Mouse (Mus musculus) olfactory bulb, adult 2 months (tissue): ENCODE data around the gene Tldc2. TPM values are rescaled to one million over a fixed set of nuclear protein-coding genes. Genes with fewer than 3 reads are reported as not detected.
A peak's percentile ranks its signal among the peaks of the same experiment; 100 is the strongest.

Experiments
- H3K27ac ChIP-seq: fragments of 200-500 bp; 2 replicates; pipeline ENCODE4 v1.5.1; 2012; ENCODE audit warnings: low read depth, low read length; ENCODE audit not compliant: insufficient read depth
- H3K4me1 ChIP-seq: fragments of 200-500 bp; 2 replicates; pipeline ENCODE4 v1.6.1; 2012; ENCODE audit warnings: low read length; ENCODE audit not compliant: control insufficient read depth, insufficient read depth
- H3K4me3 ChIP-seq: fragments of 200-500 bp; 2 replicates; pipeline ENCODE4 v1.5.1; 2012; ENCODE audit warnings: mild to moderate bottlenecking, low read depth, low read length, moderate library complexity; ENCODE audit not compliant: insufficient read depth
- CTCF ChIP-seq: fragments of 200-500 bp; IDR thresholded peaks from 2 replicates; pipeline ENCODE4 v1.5.1; 2012; ENCODE audit warnings: low read depth, mild to moderate bottlenecking, low read length, moderate library complexity; ENCODE audit not compliant: insufficient read depth
- POLR2A ChIP-seq: fragments of 200-500 bp; IDR thresholded peaks from 2 replicates; pipeline ENCODE4 v1.6.1; 2012; ENCODE audit warnings: mild to moderate bottlenecking, low read depth, low read length, moderate library complexity; ENCODE audit not compliant: insufficient read depth
- WGBS: fragments of 180-500 bp; shearing (Covaris S2); methylation state at CpG from one replicate; pipeline ENCODE4 v1.1.7; 2018; 5-methylcytosine and 5-hydroxymethylcytosine counted together
- polyA plus RNA-seq: library from polyadenylated mRNA; stranded (reverse); fragments of >200 nt; gene quantifications from 2 replicates; pipeline ENCODE4 v1.2.4, GENCODE M21; 2012; ENCODE audit warnings: low replicate concordance; ENCODE audit not compliant: missing spikeins, insufficient read depth, insufficient read length

Tldc2 gene
- polyA plus RNA-seq, 1 experiment = not detected

DNA sequence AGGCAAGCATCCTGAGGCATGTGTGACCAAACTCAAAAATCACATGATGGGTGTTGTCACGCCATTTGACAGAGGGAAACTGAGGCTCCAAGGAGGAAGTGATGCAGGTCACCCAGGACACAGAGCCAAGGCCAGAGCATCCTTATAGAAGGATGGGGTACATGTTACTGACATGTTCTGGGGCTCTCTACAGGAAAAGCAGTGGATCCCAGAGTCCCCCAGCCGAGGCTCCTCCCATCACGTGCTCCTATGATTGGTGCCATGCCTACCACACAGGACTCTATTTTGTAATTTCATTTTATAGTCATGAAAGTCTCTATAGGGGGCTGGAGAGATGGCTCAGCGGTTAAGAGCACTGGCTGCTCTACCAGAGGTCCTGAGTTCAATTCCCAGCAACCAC is 29.1 kb upstream of the Tldc2 start:
- 76% methylated on average over 4 of the region's 4 CpGs for WGBS
- TF ChIP-seq POLR2A (no peak), CTCF (no peak)
- H3K4me1 ChIP-seq = peaks cover 45% of the 10 kb centered on the region
- peak overlapping the region; percentile 16; the same call in 1 of the 2 replicates for H3K27ac ChIP-seq
- H3K4me3 ChIP-seq = no peak overlapping the region

DNA sequence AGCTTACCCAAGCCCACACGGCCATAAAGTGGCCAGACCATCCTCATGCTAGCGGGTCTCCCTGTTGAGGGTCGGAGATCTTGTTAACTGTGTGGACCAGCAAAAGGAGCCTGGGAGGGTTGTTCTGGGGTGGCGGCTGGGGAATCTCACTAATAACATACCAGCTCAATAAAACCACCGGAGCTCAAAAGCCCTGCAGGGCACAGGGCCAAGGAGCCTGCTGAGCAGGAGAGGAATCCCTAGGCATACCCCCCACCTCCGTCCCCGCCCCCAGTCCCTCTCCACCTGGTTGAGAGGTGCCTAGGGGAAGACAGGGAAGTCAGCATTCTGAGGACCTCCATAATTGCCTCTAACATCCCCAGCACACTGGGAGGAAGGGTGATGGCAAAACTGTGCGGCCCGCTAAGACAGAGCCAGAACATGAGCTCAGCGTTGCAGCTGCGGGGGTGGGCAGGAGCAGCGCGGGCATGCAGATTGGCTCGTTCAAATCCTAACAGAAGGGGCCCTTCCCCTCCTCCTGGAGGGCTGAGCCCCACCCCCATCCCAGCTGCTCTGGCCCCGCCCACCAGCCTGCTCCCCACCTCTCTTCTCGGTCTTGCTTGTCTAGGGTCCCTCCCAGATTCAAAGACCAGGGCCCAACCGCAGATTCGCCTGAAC is 28.4 kb upstream of the Tldc2 start:
- Histone ChIP-seq H3K27ac (peak overlapping the region; percentile 54; the same call in 1 of the 2 replicates), H3K4me3 (no peak overlapping the region), H3K4me1 (peaks cover 48% of the 10 kb centered on the region)
- 12% methylated on average over 18 of the region's 18 CpGs for WGBS
- TF ChIP-seq CTCF = no peak
- no peak for TF ChIP-seq POLR2A

DNA sequence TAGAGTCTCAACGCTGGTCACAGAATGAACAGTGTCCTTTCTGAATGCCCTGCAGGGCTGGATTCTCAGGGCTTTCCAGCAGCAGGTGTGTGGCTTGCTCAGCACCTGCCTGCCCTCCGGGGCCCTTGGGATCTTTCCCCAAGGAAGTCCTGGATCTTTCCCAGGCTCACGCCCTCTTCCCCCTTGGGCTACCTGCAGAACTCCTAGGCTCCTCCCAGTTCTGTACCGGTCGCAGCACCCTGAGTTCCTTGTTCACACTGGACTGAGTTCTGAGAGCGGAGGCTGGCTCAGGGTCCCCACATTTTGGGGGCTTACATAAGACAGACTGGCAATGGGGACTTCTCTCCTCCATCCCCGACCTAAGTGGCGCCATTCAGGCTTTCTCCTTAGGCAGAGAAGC is 27.7 kb upstream of the Tldc2 start:
- no peak overlapping the region for H3K4me3 ChIP-seq
- WGBS = 62% methylated on average over 8 of the region's 8 CpGs
- TF ChIP-seq CTCF (no peak), POLR2A (no peak)
- H3K4me1 ChIP-seq = peaks cover 49% of the 10 kb centered on the region
- peak overlapping the region; percentile 54; the same call in 1 of the 2 replicates for H3K27ac ChIP-seq

DNA sequence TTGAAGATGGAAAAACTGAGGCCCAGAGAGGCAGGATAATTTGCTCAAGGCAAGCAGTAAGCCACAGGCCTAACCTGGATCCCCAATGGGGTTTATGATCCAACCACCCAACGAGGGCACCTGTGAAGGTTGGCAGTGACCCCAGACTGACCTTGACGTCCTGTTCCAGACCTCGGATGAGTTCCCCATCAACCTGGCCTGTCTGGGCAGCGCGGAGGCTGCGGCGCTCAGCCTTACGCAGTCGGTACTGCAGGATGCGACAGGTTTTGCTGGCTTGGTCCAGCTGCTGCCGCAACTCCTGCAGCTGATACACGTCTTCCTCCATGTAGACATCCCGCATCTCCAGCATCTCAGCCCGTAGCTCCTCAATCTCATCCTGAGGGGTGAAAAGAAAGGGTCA is 26.8 kb upstream of the Tldc2 start:
- Histone ChIP-seq H3K4me3 (no peak overlapping the region), H3K4me1 (peaks cover 49% of the 10 kb centered on the region), H3K27ac (no peak overlapping the region)
- 94% methylated on average over 14 of the region's 14 CpGs for WGBS
- TF ChIP-seq POLR2A (no peak), CTCF (no peak)

DNA sequence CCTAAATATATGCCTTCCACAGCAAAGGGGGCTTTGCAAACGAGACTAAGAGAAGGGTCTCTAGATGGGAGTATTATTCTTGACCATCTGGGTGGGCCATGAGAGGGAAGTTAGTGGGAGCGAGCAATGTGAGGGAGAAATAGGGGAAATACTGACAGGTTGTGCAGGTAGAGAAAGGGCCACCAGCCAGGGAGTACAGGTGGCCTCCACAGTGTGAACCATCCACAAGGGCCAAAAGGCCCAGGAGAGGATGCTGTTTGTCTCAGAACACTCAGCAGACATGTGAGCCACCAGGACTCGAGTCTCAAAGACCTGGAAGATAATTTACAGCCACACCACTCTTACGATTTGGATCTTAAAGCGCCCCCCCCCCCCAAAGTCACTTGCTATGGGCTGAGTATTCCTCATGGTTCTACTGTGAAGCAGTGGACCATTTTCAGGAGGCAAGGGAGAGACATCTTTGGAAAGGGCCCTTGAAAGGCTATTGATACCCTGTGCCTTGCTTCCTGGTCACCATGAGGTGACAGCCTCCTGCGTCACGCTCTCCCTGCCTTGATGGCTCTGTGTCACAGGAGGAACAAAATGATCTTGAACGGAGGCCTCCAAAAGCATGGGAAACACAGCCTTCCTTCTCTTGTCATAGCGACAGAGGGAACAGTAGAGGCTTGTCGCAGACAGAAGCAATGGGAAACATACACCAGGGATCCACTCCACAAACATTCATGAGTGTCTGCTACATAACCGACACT is 26.1 kb upstream of the Tldc2 start:
- H3K4me1 ChIP-seq = peaks cover 54% of the 10 kb centered on the region
- no peak overlapping the region for H3K27ac ChIP-seq
- H3K4me3 ChIP-seq = no peak overlapping the region
- TF ChIP-seq POLR2A (no peak), CTCF (no peak)
- WGBS = 84% methylated on average over 11 of the region's 11 CpGs

DNA sequence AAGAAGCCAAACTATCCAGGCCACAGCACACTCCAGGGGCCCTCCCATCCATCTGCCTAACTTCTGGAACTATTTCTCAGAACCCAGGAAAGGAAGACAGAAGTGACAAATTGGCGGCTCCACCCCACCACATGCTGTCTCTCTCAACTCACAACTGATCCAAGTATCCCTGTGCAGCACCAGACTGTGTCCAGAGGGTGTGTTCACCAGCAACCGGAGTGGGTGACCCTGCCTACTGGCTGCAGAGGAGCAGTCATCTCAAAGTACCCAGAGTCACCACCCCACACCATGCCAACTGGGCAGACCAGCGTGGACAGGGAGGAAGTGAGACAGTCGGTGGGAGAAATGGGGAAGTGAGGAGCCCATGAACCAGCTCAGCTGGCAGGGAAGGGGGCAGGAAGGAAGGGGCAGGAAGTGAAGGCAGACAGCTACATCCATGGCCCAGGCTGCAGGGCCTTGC is 23.6 kb upstream of the Tldc2 start:
- Histone ChIP-seq H3K4me3 (no peak overlapping the region), H3K27ac (no peak overlapping the region), H3K4me1 (peaks cover 60% of the 10 kb centered on the region)
- 60% methylated on average over 4 of the region's 4 CpGs for WGBS
- TF ChIP-seq CTCF = no peak

DNA sequence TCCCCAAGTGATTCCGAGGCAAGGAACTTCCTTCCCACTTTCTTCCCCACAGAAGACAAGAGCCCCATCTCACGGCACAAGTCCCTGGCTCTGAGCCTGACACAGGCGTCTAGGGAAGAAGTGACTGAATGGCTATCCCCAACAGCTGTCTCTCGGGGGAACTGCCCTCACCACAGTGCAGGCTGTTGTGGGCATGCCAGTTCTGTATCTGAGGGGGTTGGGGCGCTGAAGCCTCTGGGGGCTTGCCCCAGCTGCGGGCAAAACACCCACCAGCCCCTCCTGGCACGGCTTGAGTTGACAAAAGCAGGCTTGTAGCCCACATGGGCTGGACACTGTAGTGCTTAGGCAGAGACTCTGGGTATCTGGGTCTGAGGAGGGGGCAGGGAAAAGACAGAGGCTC is 22.7 kb upstream of the Tldc2 start:
- H3K4me3 ChIP-seq = no peak overlapping the region
- TF ChIP-seq POLR2A = no peak
- no peak for TF ChIP-seq CTCF
- H3K4me1 ChIP-seq = peaks cover 58% of the 10 kb centered on the region
- 25% methylated on average over 7 of the region's 7 CpGs for WGBS
- H3K27ac ChIP-seq = no peak overlapping the region

DNA sequence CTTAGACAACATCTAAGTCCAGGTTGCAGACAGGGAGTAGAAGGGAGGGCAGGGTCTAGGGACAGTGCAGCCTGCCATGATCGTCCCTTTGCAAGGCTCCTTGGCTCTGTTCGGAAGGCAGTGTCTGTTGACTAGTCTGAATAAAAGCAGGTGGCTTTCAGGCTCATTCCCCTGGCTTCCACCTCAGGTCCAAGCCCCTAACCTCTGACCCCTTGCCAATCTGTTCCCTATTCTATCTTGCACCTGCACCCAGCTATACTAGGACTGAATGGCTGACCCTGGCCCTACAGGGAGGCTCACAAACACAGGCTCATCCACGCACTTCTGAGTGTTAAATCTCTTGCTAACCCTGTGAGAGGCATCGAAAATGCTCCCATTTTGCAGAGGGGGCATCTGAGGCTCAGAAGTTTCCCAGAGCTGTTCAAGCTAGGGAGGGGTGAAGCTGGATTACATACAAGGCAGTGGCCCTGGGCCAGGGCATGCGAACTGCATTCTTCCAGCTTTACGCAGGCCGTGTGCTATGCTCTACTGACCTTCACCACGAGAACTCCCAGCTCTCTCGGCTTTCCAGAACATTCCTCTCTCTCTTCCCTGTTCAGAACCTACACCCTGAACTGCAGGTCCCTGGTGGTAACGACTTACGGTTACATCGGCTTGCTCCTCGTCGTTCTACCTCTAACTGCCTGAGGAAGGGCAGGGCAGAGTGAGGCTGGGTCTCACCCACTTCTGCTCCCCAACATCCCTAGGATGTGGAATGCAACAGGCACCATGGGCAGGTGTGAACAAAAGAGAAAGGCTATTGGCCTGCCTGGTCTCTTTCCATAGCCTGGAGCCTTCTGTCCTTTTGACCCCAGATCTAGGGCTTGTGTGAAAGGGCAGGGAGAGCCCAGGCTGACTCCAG is 21.6 kb upstream of the Tldc2 start:
- peaks cover 61% of the 10 kb centered on the region for H3K4me1 ChIP-seq
- H3K4me3 ChIP-seq = no peak overlapping the region
- no peak for TF ChIP-seq POLR2A
- TF ChIP-seq CTCF = no peak
- WGBS = 75% methylated on average over 14 of the region's 14 CpGs
- 0 out of 2 replicates have a peak overlapping the region, but pooled peaks have one; percentile 7 for H3K27ac ChIP-seq
